In genomic region chr14:16737781-16738180, GRCm38 (mm10) we compare ENCODE assay signal across 10 mouse cellular contexts.
"Had no signal": no experiment of that assay in that cellular context is flagged by ENCODE, and none has a peak within 500 bp of the region (broad histone marks: within the 10 kb centered on the region; RNA-seq: fewer than 3 reads in every experiment).

No protein-coding gene starts in this region.

- DNase-seq: retina, postnatal 1 day; right cerebral cortex, postnatal 14 days; right cerebral cortex, postnatal 4 days; spleen, adult 18-20 months; thymus, adult 18-20 months; thymus, adult 2 months; thymus, postnatal 14 days; thymus, postnatal 25 days; thymus, postnatal 36 days; thymus, postnatal 4 days had no signal
